Mouse (Mus musculus) neural tube, embryonic 15.5 days (tissue): ENCODE data around the gene Ipmk. TPM values are rescaled to one million over a fixed set of nuclear protein-coding genes. Genes with fewer than 3 reads are reported as not detected.

Source experiments
- ATAC-seq: fragments of 200-750 bp; cut with Nextera tagmentation; 2 replicates; pipeline ENCODE4 v1.8.0; 2017; ENCODE audit warnings: mild to moderate bottlenecking, moderate TSS enrichment, moderate library complexity; ENCODE audit not compliant: low FRiP score
- H3K27ac ChIP-seq: fragments of 300-500 bp; sonication (generic); replicated peaks from 2 replicates; pipeline ENCODE4 v1.5.1; 2015; ENCODE audit warnings: mild to moderate bottlenecking, inconsistent platforms
- H3K27me3 ChIP-seq: fragments of 300-500 bp; sonication (generic); replicated peaks from 2 replicates; pipeline ENCODE4 v1.6.1; 2015; ENCODE audit warnings: inconsistent platforms
- H3K36me3 ChIP-seq: fragments of 300-500 bp; sonication (generic); 2 replicates; pipeline ENCODE4 v1.6.1; 2015; ENCODE audit warnings: inconsistent platforms
- H3K4me1 ChIP-seq: fragments of 300-500 bp; sonication (generic); 2 replicates; pipeline ENCODE4 v1.6.1; 2015; ENCODE audit warnings: inconsistent platforms
- H3K4me2 ChIP-seq: fragments of 300-500 bp; sonication (generic); 2 replicates; pipeline ENCODE4 v1.6.1; 2015; ENCODE audit warnings: inconsistent platforms, mild to moderate bottlenecking, moderate library complexity
- H3K4me3 ChIP-seq: fragments of 300-500 bp; sonication (generic); replicated peaks from 2 replicates; pipeline ENCODE4 v1.5.1; 2015; ENCODE audit warnings: mild to moderate bottlenecking, inconsistent platforms
- H3K9ac ChIP-seq: fragments of 300-500 bp; sonication (generic); replicated peaks from 2 replicates; pipeline ENCODE4 v1.6.1; 2015; ENCODE audit warnings: mild to moderate bottlenecking, inconsistent platforms
- H3K9me3 ChIP-seq: fragments of 300-500 bp; sonication (generic); replicated peaks from 2 replicates; pipeline ENCODE4 v1.6.1; 2016; ENCODE audit warnings: inconsistent platforms
- WGBS: fragments of 180-500 bp; shearing (Covaris S2); methylation state at CpG from one replicate; pipeline ENCODE4 v1.1.7; 2015; ENCODE audit warnings: mixed read lengths; 5-methylcytosine and 5-hydroxymethylcytosine counted together
- polyA plus RNA-seq: library from polyadenylated mRNA; unstranded; fragments of >200 nt; fragmentation: Nextera tagmentation; extraction: Ambion mirVana; gene quantifications from 2 replicates; pipeline ENCODE4 v1.2.1, GENCODE M21; 2015

The Ipmk gene
- polyA plus RNA-seq, result 14.9 and 15.3 TPM in 2 replicates

DNA sequence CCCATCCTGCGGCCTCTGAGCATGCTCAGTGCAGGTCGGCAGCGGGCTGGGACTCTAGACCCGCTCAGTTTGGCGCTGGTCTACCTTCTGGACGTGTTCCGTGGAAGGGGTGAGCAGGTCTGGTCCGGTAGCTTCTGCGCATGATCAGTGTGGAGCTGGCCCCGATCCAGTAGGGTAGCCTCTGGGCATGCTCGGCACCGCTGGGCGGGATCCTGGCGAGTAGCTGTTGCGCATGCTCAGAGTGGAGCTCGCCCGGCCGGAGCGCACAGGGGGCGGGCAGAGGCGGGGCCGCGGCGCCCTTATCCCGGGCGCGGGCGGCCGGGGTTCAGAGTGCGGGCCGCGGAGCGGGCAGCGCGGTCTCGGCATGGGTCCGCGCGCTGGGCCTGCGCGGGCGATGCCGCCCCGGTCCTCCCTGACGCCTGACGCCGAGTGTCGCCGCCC is at the start of gene Ipmk:
Gene Ipmk (plus strand): TSS at position 255 of the 441 bp plus-strand sequence.
- Histone ChIP-seq H3K27ac (peak within 1 kb of the TSS; percentile 91), H3K4me1 (peaks cover 50% of the 10 kb centered on the region), H3K9ac (peak within 1 kb of the TSS; percentile 69), H3K4me3 (peak within 1 kb of the TSS; percentile 67), H3K36me3 (no peaks in the 10 kb centered on the region), H3K9me3 (no peaks in the 10 kb centered on the region), H3K4me2 (peak within 1 kb of the TSS; percentile 94), H3K27me3 (no peaks in the 10 kb centered on the region)
- under 1% methylated on average over 49 of the region's 49 CpGs for WGBS
- peak; percentile 92 for ATAC-seq

DNA sequence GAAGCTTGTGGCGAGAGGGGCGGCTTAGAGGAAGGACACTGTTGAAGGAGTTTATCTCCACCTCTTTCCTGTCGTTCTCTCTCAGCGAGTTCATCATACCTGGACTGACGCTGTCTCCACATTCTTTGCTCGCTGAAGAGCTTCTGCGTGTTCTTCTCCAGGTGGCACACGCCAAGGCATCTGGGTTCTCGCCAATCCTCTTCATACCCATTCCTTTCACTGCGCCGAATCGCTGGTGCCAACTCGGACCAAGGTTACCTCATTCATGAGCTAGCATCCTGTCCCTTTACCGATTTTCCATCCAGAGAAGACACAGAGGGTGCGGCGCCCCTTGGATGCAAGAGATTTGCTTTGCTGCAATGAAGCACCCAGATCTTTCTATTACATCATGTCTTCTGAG is 47.4 kb upstream of the Ipmk start:
- H3K36me3 ChIP-seq, result no peaks in the 10 kb centered on the region
- no peak overlapping the region for H3K4me3 ChIP-seq
- ATAC-seq, result no peak
- no peak overlapping the region for H3K27ac ChIP-seq
- H3K27me3 ChIP-seq, result no peaks in the 10 kb centered on the region
- no peaks in the 10 kb centered on the region for H3K9me3 ChIP-seq
- 84% methylated on average over 16 of the region's 16 CpGs for WGBS
- no peak overlapping the region for H3K4me2 ChIP-seq
- no peak overlapping the region for H3K9ac ChIP-seq
- H3K4me1 ChIP-seq, result no peaks in the 10 kb centered on the region

DNA sequence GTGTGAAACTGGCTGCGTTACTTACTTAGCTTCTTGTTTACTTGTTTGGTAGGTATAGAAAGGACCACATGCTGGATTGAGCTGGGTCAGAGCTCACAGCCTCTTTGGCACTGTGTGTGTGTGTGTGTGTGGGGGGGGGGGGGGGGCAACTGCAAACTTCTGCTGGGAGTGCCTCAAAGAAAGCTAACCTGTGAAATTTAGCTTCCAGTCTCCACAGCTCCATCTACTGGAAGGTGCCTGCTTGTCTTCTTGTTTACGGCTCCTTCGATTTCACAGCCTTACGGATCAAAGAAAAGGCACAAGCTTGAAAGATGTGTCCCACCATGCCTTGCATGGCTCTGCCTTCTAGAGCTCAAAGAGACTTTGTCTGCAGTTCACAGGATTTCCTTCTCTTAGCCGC is 45.1 kb upstream of the Ipmk start:
- Histone ChIP-seq H3K9me3 (no peaks in the 10 kb centered on the region), H3K27me3 (no peaks in the 10 kb centered on the region), H3K4me1 (no peaks in the 10 kb centered on the region), H3K9ac (no peak overlapping the region), H3K36me3 (no peaks in the 10 kb centered on the region), H3K4me3 (no peak overlapping the region), H3K4me2 (no peak overlapping the region), H3K27ac (no peak overlapping the region)
- no peak for ATAC-seq
- WGBS, result 24% methylated on average over 5 of the region's 5 CpGs

DNA sequence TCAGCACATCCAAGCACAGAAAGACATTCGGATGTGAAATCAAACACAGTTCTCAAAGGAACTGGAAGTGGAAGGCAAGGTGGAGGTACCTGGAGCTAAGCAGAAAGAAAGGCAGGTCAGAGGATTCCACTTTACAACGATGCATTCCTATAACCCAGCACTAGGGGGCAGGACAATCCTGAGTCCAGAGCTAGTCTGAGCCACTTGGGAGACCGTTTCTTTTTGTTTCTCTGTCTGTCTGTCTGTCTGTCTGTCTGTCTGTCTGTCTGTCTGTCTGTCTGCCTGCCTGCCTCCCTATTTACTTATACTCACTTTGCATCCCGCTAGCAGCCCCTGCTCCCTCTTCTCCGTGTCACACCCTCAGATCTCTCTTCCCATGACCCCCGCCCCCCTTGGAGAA is 41.4 kb upstream of the Ipmk start:
- Histone ChIP-seq H3K4me1 (no peaks in the 10 kb centered on the region), H3K27ac (no peak overlapping the region), H3K27me3 (no peaks in the 10 kb centered on the region), H3K4me3 (no peak overlapping the region), H3K9ac (no peak overlapping the region), H3K9me3 (no peaks in the 10 kb centered on the region), H3K4me2 (peak overlapping the region; percentile 49), H3K36me3 (no peaks in the 10 kb centered on the region)
- ATAC-seq, result no peak
- WGBS, result 18% methylated on average over 6 of the region's 6 CpGs

DNA sequence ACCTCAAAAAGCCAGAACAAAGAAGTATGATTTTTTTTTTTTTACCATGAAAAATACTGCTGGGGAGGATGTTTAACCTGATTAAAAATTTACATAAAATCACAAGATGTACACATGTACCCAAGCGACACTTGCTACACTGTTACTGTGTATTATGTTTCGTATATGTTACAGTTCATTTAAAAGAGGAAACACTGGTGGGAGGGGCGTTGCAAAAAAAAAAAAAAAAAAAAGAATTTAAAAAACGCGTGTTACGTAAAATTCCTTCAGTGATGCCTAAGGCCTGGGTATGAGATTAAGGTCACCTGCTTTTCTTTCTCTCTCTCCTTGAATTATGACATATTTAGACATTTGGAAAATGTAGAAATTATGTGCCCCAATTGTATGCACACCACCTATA is 40.8 kb upstream of the Ipmk start:
- ATAC-seq, result no peak
- H3K4me2 ChIP-seq, result peak overlapping the region; percentile 49; the same call in 1 of the 2 replicates

DNA sequence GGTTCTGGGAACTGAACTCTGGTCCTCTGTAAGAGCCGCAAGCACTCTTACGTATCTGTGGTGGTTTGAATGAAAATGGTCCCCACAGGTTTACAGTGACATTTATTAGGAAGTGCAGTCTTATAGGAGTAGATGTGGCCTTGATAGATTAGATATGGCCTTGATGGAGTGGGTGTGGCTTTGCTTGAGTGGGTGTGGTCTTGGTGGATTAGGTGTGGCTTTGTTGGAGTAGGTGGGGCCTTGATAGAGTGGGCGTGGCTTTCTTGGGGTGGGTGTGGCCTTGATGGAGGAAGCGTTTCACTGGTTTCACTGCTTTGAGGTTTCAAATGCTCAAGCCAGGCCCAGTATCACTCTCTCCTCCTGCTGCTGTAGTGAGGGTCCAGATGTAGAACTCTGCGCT is 39.4 kb upstream of the Ipmk start:
- no peaks in the 10 kb centered on the region for H3K4me1 ChIP-seq
- H3K4me2 ChIP-seq, result no peak overlapping the region
- WGBS, result 90% methylated on average over 5 of the region's 5 CpGs
- no peak for ATAC-seq
- H3K9ac ChIP-seq, result no peak overlapping the region
- H3K27ac ChIP-seq, result no peak overlapping the region
- H3K27me3 ChIP-seq, result no peaks in the 10 kb centered on the region
- H3K9me3 ChIP-seq, result no peaks in the 10 kb centered on the region
- H3K4me3 ChIP-seq, result no peak overlapping the region
- H3K36me3 ChIP-seq, result no peaks in the 10 kb centered on the region

More for the DNA sequence above, 40.8 kb upstream of the Ipmk start:
- Histone ChIP-seq H3K27ac (no peak overlapping the region), H3K27me3 (no peaks in the 10 kb centered on the region), H3K9me3 (no peaks in the 10 kb centered on the region), H3K4me3 (no peak overlapping the region), H3K4me1 (no peaks in the 10 kb centered on the region), H3K36me3 (no peaks in the 10 kb centered on the region), H3K9ac (no peak overlapping the region)
- WGBS, result 77% methylated on average over 6 of the region's 6 CpGs

DNA sequence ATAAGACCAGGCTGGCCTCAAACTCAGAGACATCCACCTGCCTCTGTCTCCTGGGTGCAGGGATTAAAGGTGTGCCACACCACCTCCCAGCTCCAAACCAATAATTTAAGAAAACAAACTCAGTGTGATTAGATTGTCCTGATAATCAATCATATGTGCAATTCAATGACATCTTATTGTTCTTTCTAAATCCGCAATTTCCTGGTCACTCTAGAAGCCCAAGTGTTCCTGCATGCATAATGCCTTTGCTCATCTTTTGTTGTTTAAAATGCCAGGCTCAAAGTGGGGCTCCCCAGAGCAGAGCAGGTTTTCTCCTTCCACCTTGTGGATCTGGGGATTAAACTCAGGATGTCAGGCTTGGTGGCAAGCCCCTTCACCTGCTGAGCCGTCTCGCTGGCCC is 37.3 kb upstream of the Ipmk start:
- no peaks in the 10 kb centered on the region for H3K36me3 ChIP-seq
- no peak overlapping the region for H3K9ac ChIP-seq
- ATAC-seq, result no peak
- no peak overlapping the region for H3K27ac ChIP-seq
- H3K27me3 ChIP-seq, result no peaks in the 10 kb centered on the region
- WGBS, result 71% methylated on average over 3 of the region's 3 CpGs
- no peak overlapping the region for H3K4me2 ChIP-seq
- no peaks in the 10 kb centered on the region for H3K4me1 ChIP-seq
- H3K4me3 ChIP-seq, result no peak overlapping the region
- no peaks in the 10 kb centered on the region for H3K9me3 ChIP-seq

DNA sequence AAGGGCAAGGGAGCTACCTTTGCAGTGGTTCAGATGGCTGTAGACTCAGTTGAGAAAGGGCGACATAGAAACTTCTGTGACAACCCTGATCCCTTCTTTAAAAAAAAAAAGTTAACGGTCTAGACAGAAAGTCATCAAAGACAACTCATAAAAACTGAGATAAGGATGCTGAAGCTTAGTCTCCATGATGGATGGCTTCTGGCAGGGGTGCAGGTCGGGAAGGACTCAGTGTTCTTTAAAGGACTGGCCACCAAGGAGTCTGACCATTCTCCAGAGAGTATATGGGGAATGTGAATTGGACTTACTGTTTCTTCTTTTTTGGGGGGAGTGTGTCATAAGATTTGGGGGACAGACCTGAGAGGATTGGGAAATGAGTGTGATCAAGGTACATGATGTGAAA is 33.0 kb upstream of the Ipmk start:
- WGBS, result 85% methylated on average over 3 of the region's 3 CpGs
- no peaks in the 10 kb centered on the region for H3K36me3 ChIP-seq
- no peaks in the 10 kb centered on the region for H3K27me3 ChIP-seq
- no peaks in the 10 kb centered on the region for H3K4me1 ChIP-seq
- no peak overlapping the region for H3K9ac ChIP-seq
- no peak overlapping the region for H3K4me2 ChIP-seq
- no peak for ATAC-seq
- no peak overlapping the region for H3K27ac ChIP-seq
- no peak overlapping the region for H3K4me3 ChIP-seq
- H3K9me3 ChIP-seq, result no peaks in the 10 kb centered on the region

DNA sequence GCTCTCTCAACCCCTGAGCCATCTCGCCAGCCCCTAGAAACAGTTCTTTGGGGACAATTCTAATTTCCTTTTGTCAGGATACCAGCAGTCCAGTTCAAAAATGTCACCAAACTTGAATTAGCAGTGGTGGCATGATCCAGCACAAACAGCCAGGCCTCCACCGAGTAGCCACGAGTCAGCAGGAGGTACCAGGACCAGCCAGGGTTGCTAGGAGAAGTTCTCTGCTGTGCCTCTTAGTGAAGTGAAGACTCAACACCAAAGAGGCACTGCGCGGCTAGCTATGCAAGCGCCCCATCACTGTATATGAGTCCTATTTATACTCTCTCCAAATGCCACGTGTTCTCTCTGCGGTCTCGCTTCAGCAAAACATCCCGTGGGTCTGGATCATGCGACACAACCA is 31.5 kb upstream of the Ipmk start:
- H3K4me3 ChIP-seq, result no peak overlapping the region
- H3K9ac ChIP-seq, result no peak overlapping the region
- 82% methylated on average over 11 of the region's 11 CpGs for WGBS
- H3K9me3 ChIP-seq, result no peaks in the 10 kb centered on the region
- no peak for ATAC-seq
- H3K4me2 ChIP-seq, result no peak overlapping the region
- H3K36me3 ChIP-seq, result no peaks in the 10 kb centered on the region
- no peaks in the 10 kb centered on the region for H3K27me3 ChIP-seq
- H3K4me1 ChIP-seq, result no peaks in the 10 kb centered on the region
- no peak overlapping the region for H3K27ac ChIP-seq

DNA sequence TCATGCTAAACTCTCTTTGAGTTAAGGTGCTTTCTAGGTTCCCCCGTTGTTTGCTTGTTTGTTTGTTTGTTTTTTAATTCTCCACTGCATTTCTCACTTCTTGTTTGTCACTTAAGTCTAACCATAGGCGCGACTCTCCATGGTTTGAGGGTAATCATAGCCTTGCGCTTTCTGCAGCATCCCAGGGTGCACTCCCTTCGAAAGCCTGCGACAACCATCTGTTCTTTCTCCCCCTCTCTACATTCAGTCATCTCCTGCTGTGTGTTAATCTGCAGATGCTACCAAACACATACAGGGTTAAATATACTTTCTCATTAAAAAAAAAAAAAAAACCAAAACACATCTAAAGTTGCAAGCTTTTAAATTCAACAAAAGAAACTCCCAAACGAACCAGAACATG is 31.1 kb upstream of the Ipmk start:
- no peak overlapping the region for H3K9ac ChIP-seq
- H3K9me3 ChIP-seq, result no peaks in the 10 kb centered on the region
- H3K36me3 ChIP-seq, result no peaks in the 10 kb centered on the region
- H3K27ac ChIP-seq, result no peak overlapping the region
- H3K27me3 ChIP-seq, result no peaks in the 10 kb centered on the region
- H3K4me3 ChIP-seq, result no peak overlapping the region
- ATAC-seq, result no peak
- 64% methylated on average over 7 of the region's 7 CpGs for WGBS
- H3K4me1 ChIP-seq, result no peaks in the 10 kb centered on the region
- no peak overlapping the region for H3K4me2 ChIP-seq

DNA sequence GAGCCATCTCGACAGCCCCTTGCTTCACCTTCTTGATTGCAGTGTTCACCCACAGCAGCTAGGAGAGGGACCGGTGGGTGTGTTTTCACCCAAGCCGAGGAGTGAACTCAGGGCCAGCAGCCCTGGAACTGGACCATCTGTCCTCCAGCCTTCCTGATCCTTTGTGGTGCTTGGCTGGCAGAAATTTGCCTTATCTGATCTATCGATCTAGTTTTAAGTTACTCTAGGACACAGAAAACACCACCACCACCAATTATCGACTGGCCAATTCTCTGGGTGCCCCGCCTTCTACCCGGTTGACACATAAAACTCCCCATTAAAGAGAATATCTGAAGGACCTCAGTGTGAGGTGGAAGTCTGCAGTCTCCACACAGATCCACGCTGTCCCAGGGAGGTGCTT is 23.9 kb upstream of the Ipmk start:
- no peak overlapping the region for H3K4me3 ChIP-seq
- no peak for ATAC-seq

DNA sequence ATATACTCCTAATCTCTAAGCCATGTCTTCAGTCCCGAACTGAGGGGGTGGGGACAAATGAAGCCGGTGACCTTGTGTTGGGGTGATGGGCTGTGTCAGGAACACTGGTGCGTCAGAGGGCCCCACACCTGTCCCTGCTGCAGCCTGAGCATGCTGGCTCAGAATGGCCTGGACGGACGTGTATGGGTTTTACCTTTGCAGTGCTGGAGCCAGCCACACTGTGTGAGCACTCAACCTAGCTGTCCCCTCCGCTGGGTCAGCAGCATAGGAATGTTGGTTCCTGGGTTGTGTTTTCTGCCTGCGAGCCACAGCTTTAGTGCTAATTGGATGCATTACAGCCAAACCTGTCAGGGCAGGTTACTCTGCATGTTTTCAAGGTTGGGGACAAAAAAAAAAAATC is 21.4 kb upstream of the Ipmk start:
- no peaks in the 10 kb centered on the region for H3K27me3 ChIP-seq
- 79% methylated on average over 7 of the region's 7 CpGs for WGBS
- no peak overlapping the region for H3K9ac ChIP-seq
- H3K4me2 ChIP-seq, result no peak overlapping the region
- ATAC-seq, result no peak
- H3K36me3 ChIP-seq, result peaks cover 18% of the 10 kb centered on the region
- H3K27ac ChIP-seq, result no peak overlapping the region
- no peaks in the 10 kb centered on the region for H3K9me3 ChIP-seq
- no peaks in the 10 kb centered on the region for H3K4me1 ChIP-seq
- H3K4me3 ChIP-seq, result no peak overlapping the region

More for the DNA sequence above, 23.9 kb upstream of the Ipmk start:
- Histone ChIP-seq H3K36me3 (no peaks in the 10 kb centered on the region), H3K27ac (no peak overlapping the region), H3K4me2 (no peak overlapping the region), H3K27me3 (no peaks in the 10 kb centered on the region), H3K4me1 (no peaks in the 10 kb centered on the region), H3K9me3 (no peaks in the 10 kb centered on the region), H3K9ac (no peak overlapping the region)
- WGBS, result 90% methylated on average over 8 of the region's 8 CpGs

DNA sequence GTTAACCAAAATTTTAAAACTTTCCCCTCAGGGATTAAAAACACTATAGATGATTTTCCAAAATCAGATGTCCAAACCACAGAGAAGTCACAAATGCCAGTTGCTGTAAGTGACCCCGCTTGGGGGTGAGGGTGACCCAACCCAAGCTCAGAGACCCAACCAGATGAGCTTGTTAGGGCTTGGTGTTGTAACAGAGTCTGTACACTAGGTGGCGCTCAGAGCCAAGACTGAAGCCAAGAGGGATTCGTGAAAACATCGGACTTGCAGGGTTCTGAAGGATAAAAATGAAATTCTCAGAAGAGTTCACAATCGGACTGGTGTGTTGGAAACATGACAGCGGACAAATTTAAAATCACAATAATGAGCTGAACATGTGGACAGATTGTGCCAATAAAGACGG is 20.8 kb upstream of the Ipmk start:
- WGBS, result 12% methylated on average over 7 of the region's 7 CpGs
- H3K9ac ChIP-seq, result no peak overlapping the region
- H3K36me3 ChIP-seq, result peaks cover 18% of the 10 kb centered on the region
- H3K27me3 ChIP-seq, result no peaks in the 10 kb centered on the region
- H3K27ac ChIP-seq, result no peak overlapping the region
- no peak overlapping the region for H3K4me2 ChIP-seq
- ATAC-seq, result no peak
- no peaks in the 10 kb centered on the region for H3K9me3 ChIP-seq
- no peak overlapping the region for H3K4me3 ChIP-seq
- H3K4me1 ChIP-seq, result no peaks in the 10 kb centered on the region
